Mouse (Mus musculus): ENCODE data around the gene Pdgfb.

DNA sequence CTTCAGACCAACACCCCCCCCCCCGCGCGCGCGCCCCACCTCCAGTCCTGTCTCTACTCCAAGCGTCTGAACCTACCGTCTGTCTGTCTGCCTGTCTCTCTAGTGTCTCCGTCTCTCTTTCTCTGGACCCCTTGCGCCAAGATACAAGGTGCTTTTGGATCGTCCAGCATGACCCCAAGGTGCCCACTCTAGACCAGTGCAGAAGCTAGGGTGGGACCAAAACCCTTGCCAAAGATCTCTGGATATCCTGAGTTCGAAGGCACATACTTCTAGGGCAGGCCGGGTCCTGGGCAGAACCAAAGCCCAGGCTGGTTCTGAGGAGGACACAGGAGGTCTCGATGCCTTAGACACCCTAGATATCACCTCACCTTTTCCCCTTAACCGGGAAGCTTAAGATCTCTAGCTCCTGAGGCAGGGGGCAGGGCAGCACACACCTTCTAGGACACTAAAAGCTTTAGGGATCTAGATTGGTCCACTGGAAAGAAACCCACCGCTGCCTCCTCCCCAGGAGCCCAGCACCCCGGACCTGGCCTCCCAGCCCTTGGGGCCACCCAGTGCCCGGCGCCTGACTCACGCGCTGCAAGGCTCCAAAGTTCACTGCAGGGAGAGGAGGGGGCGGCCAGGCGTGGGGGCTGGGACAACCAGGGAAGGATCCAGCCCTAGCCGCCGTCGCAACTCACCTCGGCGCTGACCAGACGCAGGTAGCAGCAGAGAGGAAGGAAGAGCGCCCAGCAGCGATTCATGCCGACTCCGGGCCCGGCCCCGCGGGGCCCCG is 1.3 kb downstream of the Pdgfb start:
- TF ChIP-seq POLR2A (IDR thresholded peaks at IDR 0.05; ENCODE audit: low read depth, low read length) (no peak), CTCF (IDR thresholded peaks at IDR 0.05; ENCODE audit: extremely low read depth, insufficient read length, insufficient replicate concordance, low read depth, low read length) (no peak)

Measured in small intestine, adult 2 months (tissue).